Mouse (Mus musculus) ES-Bruce4 (cell line): ENCODE measurements around the gene Defb47.

ENCODE experiments used
- CTCF ChIP-seq: IDR thresholded peaks from one replicate; pipeline ENCODE4 v1.8.1; 2011; ENCODE audit warnings: low read depth, low read length
- EP300 ChIP-seq: IDR thresholded peaks from 2 replicates; pipeline ENCODE4 v1.6.1; 2011; ENCODE audit warnings: low read depth, low read length; ENCODE audit not compliant: insufficient read depth
- POLR2A ChIP-seq: IDR thresholded peaks from one replicate; pipeline ENCODE4 v1.8.1; 2011; ENCODE audit warnings: low read length; ENCODE audit not compliant: insufficient read depth

DNA sequence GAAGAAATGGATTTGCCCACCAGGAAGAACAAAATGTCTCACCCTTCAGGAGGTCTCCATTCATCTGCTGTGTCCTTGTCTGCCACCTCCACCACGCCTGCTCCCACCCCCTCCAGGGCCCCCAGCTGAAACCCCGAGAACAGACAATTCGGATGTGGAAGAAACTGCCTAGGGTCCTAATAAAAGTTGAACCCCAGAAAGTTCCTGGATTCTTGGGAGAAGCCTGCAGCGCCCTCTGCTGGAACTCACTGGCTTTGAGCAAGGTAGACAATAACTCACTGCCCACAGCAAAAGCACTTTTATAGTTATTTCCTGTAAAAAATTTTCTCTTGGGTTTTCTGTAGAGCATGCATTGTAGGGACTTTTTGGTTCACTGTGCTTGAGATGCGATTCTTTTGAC is 22.8 kb upstream of the Defb47 start:
- TF ChIP-seq CTCF (peak; percentile 63), EP300 (no peak), POLR2A (no peak)
